Mouse (Mus musculus) liver, embryonic 14.5 days (tissue): Measurements from ENCODE around the gene Bmf.

Source experiments
- CTCF ChIP-seq: IDR thresholded peaks from 2 replicates; pipeline ENCODE4 v1.5.1; 2016; ENCODE audit warnings: antibody characterized with exemption, low read depth, control low read depth
- EP300 ChIP-seq: IDR thresholded peaks from 2 replicates; pipeline ENCODE4 v1.6.1; 2016; ENCODE audit warnings: antibody characterized with exemption, low read depth

- no peak for TF ChIP-seq CTCF
- no peak for TF ChIP-seq EP300
These were observed 38.8 kb downstream of the Bmf start for GRCm38 (mm10) chr2:118510447-118511310.
